Mouse (Mus musculus) gastrocnemius, adult 8-10 months (tissue): ENCODE results near the gene Armcx6. TPM values are rescaled to one million over a fixed set of nuclear protein-coding genes. Genes with fewer than 3 reads are reported as not detected.

Experiments
- microRNA-seq: library from miRNA; unstranded; fragments of <30 nt; microRNA quantifications from one replicate; pipeline ENCODE4 v1.2.0, GENCODE M21; 2022
- total RNA-seq, 4 experiments: library from RNA; stranded (reverse); gene quantifications; 2 replicates each; pipeline ENCODE4 v1.2.4; 2022

Gene Armcx6
- total RNA-seq, 4 experiments from 2014 or later = 0.96 to 2.1 (median 1.7) TPM

Small RNAs within 50 kb of the gene (microRNA-seq; reads per million reads assigned to microRNA genes)
- gene Mir7093 = not detected

Other genes starting within 250 kb of the Armcx6 start
- 10 to 100 TPM in 1 of 4 experiments, 1 to 10 TPM in 3; 7.9 to 12.2 (median 9.1) TPM for gene Timm8a1, start 209.6 kb downstream of the Armcx6 start, total RNA-seq
- gene Btk, start 167.8 kb downstream of the Armcx6 start, total RNA-seq = under 1 TPM in 2 of 4 experiments, not detected in 2; 0.22 to 0.27 TPM
- gene Rpl36a, start 165.8 kb downstream of the Armcx6 start, total RNA-seq = 100 to 1,000 TPM in 3 of 4 experiments, 10 to 100 TPM in 1; 80.7 to 125 (median 107) TPM
- 1 to 10 TPM; 2.0 to 2.6 (median 2.3) TPM for gene Gla, start 150.3 kb downstream of the Armcx6 start, total RNA-seq
- gene Hnrnph2, start 150.2 kb downstream of the Armcx6 start, total RNA-seq = 10 to 100 TPM; 46.0 to 54.3 (median 50.3) TPM
- gene Armcx4, start 64.9 kb downstream of the Armcx6 start, total RNA-seq = 1 to 10 TPM; 5.5 to 9.5 (median 7.6) TPM
- 1 to 10 TPM in 3 of 4 experiments, under 1 TPM in 1; 0.92 to 2.2 (median 1.6) TPM for gene Armcx1, start 33.5 kb downstream of the Armcx6 start, total RNA-seq
- gene Armcx3, start 5.2 kb upstream of the Armcx6 start, total RNA-seq = 10 to 100 TPM; 18.1 to 20.0 (median 19.3) TPM
- gene Armcx2, start 57.8 kb upstream of the Armcx6 start, total RNA-seq = 1 to 10 TPM; 1.4 to 2.3 (median 1.5) TPM
- gene Nxf2, start 213.3 kb upstream of the Armcx6 start, total RNA-seq = not detected